Mouse (Mus musculus): ENCODE data around the gene Acot13.
"Not testable (repeated sequence)": the region's sequence is repeated elsewhere in the genome, so short reads cannot be mapped to it uniquely, and the experiment has no call there.

The Acot13 gene

GRCm38 (mm10) chr13:24786014-24786490 is 45.3 kb downstream of the Acot13 start:
- DNase-seq (ENCODE audit: low spot score) = no peak

GRCm38 (mm10) chr13:24781916-24782315 is 49.4 kb downstream of the Acot13 start:
- no peak for DNase-seq (ENCODE audit: low spot score)

GRCm38 (mm10) chr13:24778706-24779380 is 52.5 kb downstream of the Acot13 start:
- DNase-seq (ENCODE audit: low spot score) = no peak

GRCm38 (mm10) chr13:24778026-24778425 is 53.3 kb downstream of the Acot13 start:
- DNase-seq (ENCODE audit: low spot score) = no peak

GRCm38 (mm10) chr13:24776146-24776844 is 55.0 kb downstream of the Acot13 start:
- peak; percentile 39 for DNase-seq (ENCODE audit: low spot score)

GRCm38 (mm10) chr13:24771482-24771881 is 59.9 kb downstream of the Acot13 start:
- DNase-seq (ENCODE audit: low spot score) = not testable (repeated sequence)
